Mouse (Mus musculus) erythroid progenitor cell, adult 5-6 weeks (primary cell): ENCODE measurements around the gene Cpb2. TPM values are rescaled to one million over a fixed set of nuclear protein-coding genes. Genes with fewer than 3 reads are reported as not detected.

Source experiments
- ATAC-seq: replicated peaks from 2 replicates; pipeline ENCODE4 v1.8.0; 2016; ENCODE audit warnings: moderate number of reproducible peaks, mild to moderate bottlenecking, moderate TSS enrichment, inconsistent platforms; ENCODE audit not compliant: poor library complexity, low FRiP score, severe bottlenecking
- total RNA-seq, 2 experiments: library from RNA; stranded (forward) in 1 of 2; stranded (reverse) in 1 of 2; fragments of 150-400 nt in 1 of 2; fragments of 186-747, 209-891 nt in 1 of 2; gene quantifications; 2 replicates each; pipeline versions ENCODE4 v1.2.3 to v1.2.4; 2015 to 2017; ENCODE audit warnings: low replicate concordance in 2 of 2

The Cpb2 gene
- total RNA-seq (2015; ENCODE audit: low replicate concordance) (not detected in 2 replicates), total RNA-seq (2017; ENCODE audit: low replicate concordance) (not detected in 2 replicates)

DNA sequence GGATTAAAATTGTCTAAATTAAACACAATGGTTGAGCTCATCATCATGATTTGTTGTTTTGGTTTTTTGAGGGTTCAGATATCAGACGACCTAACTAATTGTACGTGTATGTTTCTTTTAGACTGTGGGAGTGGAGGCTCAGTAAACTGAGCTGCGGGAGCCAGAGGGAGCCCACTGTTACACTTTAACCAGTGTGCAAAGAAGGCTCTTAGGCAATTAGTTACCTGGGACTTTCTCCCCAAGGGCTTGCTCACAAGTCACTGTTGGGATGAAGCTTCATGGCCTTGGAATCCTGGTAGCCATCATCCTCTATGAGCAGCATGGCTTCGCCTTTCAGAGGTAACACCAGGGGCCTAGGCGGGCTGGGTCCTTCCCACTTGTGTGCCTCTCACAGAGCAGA is at the start of gene Cpb2:
Cpb2 (plus strand) TSS at position 201 of the 400 bp plus-strand sequence.
- ATAC-seq, result no peak

DNA sequence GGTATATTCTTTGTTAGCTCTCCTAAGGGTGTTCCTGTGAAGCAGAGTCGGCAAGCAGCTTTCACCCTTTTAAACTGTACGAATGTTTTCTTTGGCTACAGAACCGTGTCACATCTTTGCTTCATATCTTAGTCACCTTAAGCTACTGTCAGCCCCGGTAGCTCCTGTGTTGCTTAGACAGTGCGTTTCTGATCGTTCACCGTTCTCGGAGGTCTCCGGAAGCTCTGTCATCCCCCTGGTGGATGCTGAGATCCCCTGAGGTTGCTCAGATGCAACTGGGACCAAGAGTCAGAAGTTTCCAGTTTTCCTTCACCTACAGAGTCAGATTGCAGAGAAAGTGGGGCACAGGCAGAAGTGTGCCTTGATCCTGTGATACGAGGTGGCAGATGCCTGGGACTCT is 49.7 kb upstream of the Cpb2 start:
- ATAC-seq, result no peak

GRCm38 (mm10) chr14:75192858-75193257 is 49.2 kb upstream of the Cpb2 start:
- ATAC-seq, result no peak

DNA sequence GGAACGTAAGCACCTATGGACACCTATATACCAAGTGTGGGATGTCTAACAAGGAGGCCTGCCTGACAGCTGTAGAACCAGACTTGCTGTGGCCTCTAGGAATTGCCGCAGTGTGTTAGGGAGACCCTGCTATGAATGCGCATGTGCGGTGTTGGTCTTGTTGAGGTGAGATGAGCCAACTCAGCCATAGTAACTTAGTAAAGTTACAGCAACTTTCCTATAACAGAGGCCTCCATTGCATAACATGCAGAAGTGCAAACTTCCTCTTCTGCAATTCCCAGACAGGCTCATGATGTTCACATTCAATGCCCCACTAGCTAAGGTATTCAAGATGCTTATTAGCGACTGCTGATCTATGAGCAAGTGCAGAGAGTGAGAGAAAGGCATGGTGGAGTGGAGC is 46.6 kb upstream of the Cpb2 start:
- no peak for ATAC-seq

GRCm38 (mm10) chr14:75197027-75197426 is 45.1 kb upstream of the Cpb2 start:
- peak; percentile 76 for ATAC-seq

DNA sequence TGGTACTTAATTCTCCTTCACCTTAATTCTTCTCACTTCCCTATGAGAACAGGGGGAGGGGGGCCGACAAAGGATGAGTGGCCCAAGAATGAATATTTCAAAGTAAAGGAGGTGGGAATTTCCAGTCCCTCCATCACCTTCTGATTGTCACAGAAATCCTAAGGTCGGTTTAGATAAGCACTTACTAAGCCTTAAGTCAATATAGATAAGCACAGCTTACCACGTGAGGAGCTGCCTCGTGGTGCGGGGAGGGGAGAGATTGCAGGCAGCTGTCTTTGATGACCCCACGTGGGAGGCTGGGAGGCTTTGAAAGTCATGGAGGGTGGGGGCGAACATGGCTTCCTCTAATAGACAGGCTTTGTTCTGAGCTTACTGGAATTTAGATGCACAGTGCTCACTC is 44.4 kb upstream of the Cpb2 start:
- no peak for ATAC-seq

DNA sequence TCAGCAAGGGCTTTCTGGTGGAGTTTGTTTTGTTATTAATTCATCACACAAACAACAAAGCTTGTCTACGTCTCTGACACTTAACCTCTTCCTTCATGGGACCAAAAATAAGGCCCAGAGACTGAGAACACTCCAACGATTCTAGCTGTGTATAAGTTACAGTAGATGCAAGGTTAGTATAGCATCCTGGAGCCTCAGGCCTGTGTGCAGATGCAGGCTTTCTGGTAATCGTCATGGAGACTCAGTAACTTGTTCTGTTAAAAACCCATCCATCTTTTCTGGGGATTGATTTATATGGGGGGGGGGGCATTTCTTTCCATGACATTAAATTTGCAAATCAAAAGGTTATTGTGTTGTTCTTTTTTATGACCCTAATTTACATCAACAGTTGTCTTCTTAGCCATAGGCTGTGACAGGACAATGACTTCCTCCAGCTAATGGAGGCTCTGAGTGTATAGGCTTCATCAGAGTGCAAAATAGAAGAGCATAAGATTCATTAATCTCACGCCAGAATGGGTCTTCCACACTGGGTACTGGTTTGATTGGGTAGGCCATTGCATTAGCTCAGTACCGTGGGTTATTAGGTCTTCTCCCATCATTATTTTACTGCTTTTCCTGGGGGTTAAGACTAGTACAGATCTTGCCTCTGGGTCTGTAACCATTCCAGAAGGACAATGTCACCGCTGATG is 36.6 kb upstream of the Cpb2 start:
- ATAC-seq, result no peak

DNA sequence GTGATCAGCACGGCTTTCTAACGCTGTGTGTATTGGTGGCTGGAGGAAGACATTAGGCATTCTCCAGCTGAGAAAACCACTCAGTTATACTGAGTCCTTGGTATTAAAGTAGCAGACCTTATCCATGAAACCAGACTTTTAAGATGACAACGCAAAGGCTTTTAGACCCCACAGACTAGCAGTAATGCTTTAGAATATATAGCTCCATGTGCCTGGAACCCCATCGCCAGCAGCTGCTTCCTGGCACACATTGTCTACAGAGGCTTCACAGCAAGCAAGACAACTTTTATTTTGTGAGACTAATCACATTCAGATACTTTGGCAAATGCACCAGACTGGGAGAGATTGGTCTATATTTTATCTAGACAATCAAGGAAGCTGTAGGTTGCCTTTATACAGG is 35.8 kb upstream of the Cpb2 start:
- no peak for ATAC-seq

DNA sequence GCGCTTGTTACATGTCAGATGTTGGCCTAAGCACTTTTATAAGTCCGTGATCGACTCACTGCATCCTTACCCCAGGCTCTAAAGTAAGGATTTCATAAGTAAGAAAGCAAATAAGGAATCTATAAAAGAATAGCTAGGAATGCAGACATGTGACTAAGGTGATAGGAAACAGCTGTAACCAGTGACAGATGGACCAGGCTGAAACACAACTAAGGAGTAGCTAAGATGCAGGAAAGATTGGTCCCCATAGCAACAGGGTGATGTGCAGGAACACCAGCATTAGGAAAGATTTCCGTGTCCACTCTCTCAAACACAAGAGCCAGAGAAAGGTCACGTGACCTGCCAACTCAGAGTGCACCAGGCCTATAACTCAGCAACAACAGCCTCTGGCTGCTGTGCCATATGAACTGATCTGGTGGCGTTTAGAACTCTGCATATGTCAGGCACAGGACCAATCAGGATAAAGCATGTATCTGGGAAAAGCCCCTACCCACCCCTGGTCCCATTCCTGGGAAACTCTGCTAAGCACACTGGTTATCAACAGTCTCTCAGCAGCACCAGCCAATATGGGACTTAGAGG is 33.4 kb upstream of the Cpb2 start:
- ATAC-seq, result no peak

DNA sequence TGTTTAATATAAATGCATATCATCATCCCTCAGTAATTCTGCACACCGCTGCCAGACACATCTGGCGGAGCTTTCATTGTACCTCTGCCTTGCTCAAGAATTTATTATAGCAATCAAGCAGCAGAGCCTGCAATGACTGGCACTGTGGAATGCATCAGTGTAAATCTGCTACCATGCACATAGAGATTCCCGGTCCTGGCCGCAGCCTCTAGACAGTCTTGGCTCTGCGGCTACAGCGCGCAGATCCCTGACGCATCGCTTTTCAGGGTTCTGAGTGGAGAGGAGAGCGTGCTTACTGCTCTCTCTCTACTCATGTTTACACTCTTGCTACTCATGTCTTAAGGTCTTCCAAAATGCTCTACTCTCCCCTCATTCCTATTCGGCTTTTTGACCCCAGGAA is 28.3 kb upstream of the Cpb2 start:
- ATAC-seq, result no peak

- ATAC-seq, result no peak
Observed at GRCm38 (mm10) chr14:75218843-75219242, 23.2 kb upstream of the Cpb2 start.

GRCm38 (mm10) chr14:75219250-75219913 is 22.7 kb upstream of the Cpb2 start:
- no peak for ATAC-seq

GRCm38 (mm10) chr14:75222386-75222785 is 19.7 kb upstream of the Cpb2 start:
- ATAC-seq, result no peak

DNA sequence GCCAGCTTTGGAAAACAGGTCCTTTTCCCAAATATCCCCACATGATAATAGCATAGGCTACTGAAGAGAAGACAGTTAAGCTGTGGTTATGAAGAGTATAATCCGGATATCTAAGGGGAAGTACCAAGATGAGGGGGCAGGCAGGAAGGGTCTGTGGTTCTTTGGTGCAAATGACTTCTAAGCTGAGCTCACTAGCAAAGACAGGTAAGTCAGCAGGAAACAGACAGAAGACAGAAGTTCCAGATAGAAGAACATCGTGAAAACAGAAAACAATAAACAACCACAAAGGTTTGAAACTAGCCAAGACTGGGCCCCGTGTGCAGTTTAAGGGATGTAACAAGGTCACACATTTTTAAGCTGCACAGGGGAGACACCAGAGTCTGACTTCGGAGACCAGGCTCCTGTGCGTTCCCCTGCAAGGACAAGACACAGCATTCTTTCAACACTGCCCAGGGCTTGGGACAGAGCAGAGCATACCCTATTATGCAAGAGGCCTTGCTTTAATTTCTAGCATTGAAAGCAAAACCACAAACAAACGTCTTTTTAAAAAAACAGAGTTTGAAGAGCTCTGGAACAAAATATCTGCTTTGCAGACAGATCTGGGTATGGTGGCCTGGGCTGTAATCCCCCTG is 14.5 kb upstream of the Cpb2 start:
- no peak for ATAC-seq

- ATAC-seq, result peak; percentile 55
Observed at GRCm38 (mm10) chr14:75229834-75230233, 12.3 kb upstream of the Cpb2 start.

- no peak for ATAC-seq
Observed at GRCm38 (mm10) chr14:75233070-75233469, 9.0 kb upstream of the Cpb2 start.

DNA sequence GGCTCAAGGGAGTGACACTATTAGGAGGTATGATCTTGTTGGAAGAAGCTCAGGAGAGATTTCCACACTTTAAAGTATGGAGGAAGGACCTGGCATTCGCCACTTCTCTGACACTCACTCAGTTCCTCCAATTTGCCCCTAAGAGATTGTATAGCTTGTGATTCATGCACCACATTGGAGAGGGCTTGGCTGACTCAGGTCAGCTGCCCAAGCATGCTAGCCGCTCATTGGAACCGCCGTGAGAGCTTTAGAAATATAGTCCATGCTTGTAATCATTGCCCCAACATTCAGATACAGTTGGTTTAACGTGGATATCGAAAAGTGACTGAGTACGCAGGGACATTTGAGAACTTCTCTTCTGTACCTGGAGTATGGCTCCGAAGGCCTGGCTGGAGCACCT is 6.5 kb upstream of the Cpb2 start:
- ATAC-seq, result no peak

DNA sequence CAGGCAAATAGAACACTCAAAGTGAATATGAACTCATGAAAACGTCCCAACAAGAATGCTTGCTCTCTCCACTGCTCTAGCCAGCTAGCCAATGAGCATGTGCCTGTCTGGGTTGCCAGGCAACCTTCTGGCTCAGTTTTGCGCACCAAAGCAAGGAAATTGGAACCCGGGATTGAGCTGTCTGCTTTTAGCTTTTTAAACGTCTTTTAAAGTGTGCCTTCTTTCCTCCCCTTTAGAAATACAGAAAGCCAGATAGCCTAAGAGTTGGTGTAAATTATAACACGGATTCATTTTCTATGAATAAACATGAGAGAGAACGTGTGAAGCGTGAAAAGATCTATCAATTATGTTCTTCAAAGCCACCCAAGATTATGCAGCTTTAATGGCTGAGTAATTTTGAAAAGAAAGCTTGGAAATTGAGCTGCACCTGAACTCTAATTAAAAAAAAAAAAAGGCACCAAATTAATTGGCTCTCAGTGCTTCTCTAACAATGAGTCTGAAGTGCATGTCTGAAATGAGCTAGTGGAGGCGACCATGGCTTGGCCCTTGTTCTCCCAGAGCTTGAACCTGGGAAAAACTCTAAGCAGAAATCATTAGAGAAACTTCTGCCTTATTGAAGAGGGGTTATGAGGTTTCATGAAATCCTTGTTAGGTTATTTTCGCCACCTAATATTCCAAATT is 6.0 kb upstream of the Cpb2 start:
- ATAC-seq, result no peak

DNA sequence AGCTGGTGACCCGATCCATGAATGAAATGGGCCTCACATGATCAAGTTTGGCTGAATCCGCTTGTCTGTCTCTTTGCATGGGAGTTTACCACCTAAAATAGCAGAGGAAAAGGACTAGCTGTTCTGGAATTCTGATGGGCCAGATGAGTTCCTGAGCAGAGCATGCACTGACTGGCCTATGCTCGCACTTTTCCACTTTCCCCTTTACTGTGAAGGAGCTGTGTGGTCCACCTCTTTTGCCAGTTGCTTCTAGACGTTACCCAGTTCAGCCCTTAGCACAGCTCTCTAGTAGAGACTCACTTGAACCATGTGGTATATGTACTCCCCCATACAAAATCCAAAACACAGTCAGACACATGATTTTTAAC is 5.5 kb upstream of the Cpb2 start:
- ATAC-seq, result no peak

GRCm38 (mm10) chr14:75237096-75237495 is 5.0 kb upstream of the Cpb2 start:
- no peak for ATAC-seq
